Mouse (Mus musculus): ENCODE measurements around the gene Tomm70a.
"Not testable (repeated sequence)": the region's sequence is repeated elsewhere in the genome, so short reads cannot be mapped to it uniquely, and the experiment has no call there.

Gene Tomm70a

GRCm38 (mm10) chr16:57151437-57151836 lies 29.9 kb downstream of the Tomm70a start:
- DNase-seq (ENCODE audit: low read depth, low spot score) = no peak

DNA sequence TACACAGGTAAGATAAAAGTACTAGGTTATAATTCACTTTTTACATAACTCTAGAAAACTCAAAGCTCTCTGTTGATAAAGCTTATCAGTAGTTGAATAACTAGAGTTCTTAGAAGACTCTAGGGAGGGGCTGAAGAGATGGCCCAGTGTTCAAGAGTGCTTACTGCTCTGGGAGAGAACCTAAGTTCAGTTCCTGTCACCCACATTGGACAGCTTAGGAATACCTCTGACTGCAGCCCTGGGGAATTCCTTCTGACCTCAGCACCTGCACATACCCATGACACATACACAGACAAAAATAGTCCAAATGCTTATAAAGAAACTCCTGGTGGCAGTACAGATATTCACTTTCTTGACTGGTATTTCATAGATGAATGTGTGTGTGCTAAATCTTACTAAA lies 34.4 kb downstream of the Tomm70a start:
- DNase-seq (ENCODE audit: low read depth, low spot score) = no peak

DNA sequence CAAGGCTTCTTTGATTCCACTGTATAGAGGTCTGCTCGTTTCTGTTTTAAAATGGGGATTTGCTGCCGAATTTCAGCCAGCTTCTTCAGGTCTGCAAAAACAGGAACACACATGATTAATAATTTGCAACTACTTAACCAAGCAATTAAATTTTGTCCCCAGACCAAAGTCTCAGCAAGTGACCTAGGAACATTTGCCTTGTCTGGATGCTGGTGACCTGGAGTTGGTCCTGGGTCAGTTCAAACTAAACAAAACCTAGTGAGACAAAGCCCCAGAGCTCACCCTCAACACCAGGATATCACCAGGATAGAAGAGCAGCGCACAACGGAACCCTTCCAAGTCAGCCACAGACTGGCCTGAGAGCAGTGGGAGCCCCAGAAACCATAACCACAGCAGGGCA lies 35.6 kb downstream of the Tomm70a start:
- DNase-seq (ENCODE audit: low read depth, low spot score) = no peak

- DNase-seq (ENCODE audit: low read depth, low spot score) = no peak
These were observed 36.2 kb downstream of the Tomm70a start for GRCm38 (mm10) chr16:57157728-57158127.

GRCm38 (mm10) chr16:57159835-57160234 lies 38.3 kb downstream of the Tomm70a start:
- no peak for DNase-seq (ENCODE audit: low read depth, low spot score)

DNA sequence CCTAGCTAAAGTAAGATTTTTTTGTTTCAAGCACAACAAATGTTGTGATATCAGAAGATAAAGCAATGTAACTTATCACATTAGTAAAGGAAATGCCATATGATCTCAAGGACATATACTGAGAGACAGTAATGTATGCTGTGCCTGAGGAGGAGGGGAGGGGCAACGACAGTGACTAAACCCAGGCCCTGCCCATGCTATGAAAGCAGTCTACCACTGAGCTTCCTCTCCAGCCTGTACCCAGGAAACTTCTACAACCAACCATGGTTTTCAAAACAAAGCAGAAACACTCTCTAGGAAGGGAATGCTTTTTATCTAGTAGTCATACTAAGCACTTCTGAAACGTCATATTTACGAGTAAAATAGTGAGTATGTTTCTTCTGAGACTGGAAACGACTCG lies 41.3 kb downstream of the Tomm70a start:
- no peak for DNase-seq (ENCODE audit: low read depth, low spot score)

DNA sequence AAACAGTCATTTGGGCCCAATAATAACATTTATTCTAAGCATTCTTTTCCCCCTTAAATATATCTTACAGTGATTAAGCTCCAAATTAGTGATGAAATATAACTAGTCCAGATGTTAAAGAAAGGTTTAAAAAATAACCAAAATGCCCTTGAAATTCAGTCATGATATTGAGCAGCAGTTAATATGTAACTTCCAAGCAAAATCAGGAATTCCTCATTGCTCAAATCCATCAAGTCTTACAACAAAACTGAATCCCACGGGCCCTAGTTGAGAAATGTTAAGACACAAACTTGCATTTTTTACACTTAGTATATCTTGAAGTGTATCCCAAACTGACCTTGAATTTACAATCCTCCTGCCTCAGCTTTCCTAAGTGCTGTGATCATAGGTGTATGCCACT lies 42.2 kb downstream of the Tomm70a start:
- DNase-seq (ENCODE audit: low read depth, low spot score) = no peak

- no peak for DNase-seq (ENCODE audit: low read depth, low spot score)
These were observed 43.7 kb downstream of the Tomm70a start for GRCm38 (mm10) chr16:57165157-57165556.

DNA sequence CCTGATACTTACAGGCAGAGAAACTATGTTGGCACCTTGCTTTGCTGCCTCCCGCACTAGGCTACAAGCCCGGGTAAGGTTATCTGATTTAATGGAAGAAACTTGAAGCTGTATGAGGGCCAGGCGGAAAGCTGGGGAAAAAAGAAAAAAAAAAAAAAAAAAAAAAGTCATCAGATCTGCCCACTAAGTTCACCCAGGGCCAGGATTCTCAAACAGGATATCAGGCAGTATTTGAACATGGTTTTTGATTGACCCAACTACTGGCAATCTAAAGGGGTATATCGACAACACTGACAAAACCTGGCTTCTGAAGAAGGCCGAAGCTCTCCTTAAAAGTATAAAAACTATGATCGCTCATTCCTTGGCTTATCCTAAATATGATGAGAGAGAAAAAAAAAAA lies 44.6 kb downstream of the Tomm70a start:
- DNase-seq (ENCODE audit: low read depth, low spot score) = no peak

DNA sequence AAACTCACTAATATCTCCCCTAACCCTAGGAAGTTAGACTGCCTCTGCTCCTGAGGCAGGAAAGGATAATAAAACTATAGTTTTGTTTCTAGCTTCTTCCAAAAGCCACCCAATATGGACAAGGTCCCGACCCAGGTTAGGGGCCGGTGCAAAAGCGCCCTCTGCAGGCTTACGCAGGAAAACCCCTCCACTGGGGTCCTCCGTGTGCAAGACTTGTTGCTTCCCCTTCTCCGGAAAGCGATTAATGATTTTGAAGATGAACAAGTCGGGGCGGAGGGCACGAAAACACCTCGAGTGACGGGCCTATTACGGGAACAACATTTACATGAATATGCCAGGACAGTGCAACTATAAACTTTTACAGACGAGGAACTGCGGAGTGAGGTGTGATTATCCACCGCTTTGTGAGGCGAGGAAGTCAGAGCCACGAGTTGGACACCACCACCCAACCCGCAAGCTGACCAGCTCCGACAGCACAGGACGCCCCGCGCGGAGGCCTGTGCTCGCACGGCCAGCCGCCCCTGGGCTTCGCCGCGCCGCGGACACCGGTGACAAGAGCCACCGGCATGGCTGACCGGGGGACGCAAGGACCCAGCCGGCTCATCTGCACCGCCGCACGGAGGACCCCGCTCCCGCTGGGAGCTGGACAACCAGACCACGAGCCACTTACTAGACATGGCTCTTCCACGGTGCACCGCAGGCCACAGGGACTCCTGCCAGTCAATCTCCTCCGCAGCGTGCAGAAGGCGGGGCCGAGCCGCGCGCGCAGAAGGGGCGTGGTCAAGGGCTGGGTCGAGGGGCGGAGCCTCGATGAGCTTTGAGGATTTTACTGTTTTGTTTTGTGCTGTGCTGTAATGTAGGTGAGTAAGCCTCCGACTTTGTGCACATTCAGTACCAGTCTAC lies 45.4 kb downstream of the Tomm70a start, which contains the start of gene Nit2:
Gene Nit2 (minus strand): TSS at position 731 of the 903 bp plus-strand sequence.
- peak; percentile 96 for DNase-seq (ENCODE audit: low read depth, low spot score)

- no peak for DNase-seq (ENCODE audit: low read depth, low spot score)
These were observed 46.0 kb downstream of the Tomm70a start for GRCm38 (mm10) chr16:57167514-57167912.

GRCm38 (mm10) chr16:57168236-57168635 lies 46.7 kb downstream of the Tomm70a start:
- DNase-seq (ENCODE audit: low read depth, low spot score) = no peak

GRCm38 (mm10) chr16:57171161-57171560 lies 49.7 kb downstream of the Tomm70a start:
- DNase-seq (ENCODE audit: low read depth, low spot score) = no peak

- no peak for DNase-seq (ENCODE audit: low read depth, low spot score)
These were observed 50.1 kb downstream of the Tomm70a start for GRCm38 (mm10) chr16:57171570-57171969.

DNA sequence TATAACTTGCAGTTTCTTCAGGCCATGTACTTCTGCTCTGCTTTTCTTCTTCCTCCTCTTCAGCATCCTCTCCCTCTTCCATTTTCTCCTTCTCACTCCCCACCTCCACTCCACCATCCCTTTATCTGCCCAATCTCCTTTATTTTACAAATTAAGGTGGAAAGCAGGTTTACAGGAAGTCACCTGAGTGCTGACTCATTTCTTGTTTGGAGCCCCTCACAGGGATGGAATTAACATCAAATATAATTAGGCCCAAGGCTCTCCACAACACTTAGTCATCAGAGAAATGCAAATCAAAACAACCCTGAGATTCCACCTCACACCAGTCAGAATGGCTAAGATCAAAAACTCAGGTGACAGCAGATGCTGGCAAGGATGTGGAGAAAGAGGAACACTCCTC lies 53.0 kb downstream of the Tomm70a start:
- not testable (repeated sequence) for DNase-seq (ENCODE audit: low read depth, low spot score)

GRCm38 (mm10) chr16:57175751-57176150 lies 54.2 kb downstream of the Tomm70a start:
- no peak for DNase-seq (ENCODE audit: low read depth, low spot score)

DNA sequence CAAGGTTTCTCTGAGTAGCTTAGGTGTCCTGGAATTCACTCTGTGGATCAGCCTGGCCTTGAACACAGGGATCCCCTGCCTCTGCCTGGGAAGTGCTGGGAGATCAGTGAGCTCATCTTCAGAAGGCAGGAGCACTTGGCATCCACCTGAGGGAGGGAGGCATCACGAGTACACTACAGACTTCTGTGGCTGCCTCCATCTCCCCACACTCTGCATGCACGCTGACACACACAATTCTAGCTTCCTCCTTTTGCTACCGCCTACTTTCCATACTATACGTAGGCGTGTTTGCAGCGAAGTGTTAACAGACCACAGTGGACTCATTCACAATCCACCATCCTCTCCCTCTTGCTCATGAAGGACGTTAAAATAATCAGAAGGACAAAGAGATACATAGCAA lies 54.8 kb downstream of the Tomm70a start:
- no peak for DNase-seq (ENCODE audit: low read depth, low spot score)

GRCm38 (mm10) chr16:57177254-57177653 lies 55.8 kb downstream of the Tomm70a start:
- peak; percentile 72 for DNase-seq (ENCODE audit: low read depth, low spot score)

DNA sequence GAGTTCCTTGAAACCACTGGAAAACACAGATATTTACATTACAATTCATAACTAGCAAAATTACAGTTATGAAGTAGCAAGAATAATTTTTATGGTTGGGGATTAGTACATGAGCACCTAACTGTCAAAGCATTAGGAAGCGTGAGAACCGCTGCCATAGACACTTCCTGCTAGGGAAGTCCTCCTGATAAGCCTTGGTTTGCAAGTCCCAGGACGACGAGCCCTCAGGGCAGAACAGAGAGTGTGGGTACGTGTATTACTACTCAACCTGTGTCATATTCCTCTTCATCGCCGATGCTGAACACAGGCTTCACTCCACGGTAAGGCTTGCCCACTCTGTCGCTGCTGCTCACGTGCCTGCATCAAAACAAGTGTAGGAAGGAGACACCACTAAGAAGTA lies 56.2 kb downstream of the Tomm70a start:
- no peak for DNase-seq (ENCODE audit: low read depth, low spot score)

GRCm38 (mm10) chr16:57181180-57181579 lies 59.7 kb downstream of the Tomm70a start:
- no peak for DNase-seq (ENCODE audit: low read depth, low spot score)

GRCm38 (mm10) chr16:57182037-57182436 lies 60.5 kb downstream of the Tomm70a start:
- DNase-seq (ENCODE audit: low read depth, low spot score) = no peak

GRCm38 (mm10) chr16:57186618-57187017 lies 65.1 kb downstream of the Tomm70a start:
- no peak for DNase-seq (ENCODE audit: low read depth, low spot score)

DNA sequence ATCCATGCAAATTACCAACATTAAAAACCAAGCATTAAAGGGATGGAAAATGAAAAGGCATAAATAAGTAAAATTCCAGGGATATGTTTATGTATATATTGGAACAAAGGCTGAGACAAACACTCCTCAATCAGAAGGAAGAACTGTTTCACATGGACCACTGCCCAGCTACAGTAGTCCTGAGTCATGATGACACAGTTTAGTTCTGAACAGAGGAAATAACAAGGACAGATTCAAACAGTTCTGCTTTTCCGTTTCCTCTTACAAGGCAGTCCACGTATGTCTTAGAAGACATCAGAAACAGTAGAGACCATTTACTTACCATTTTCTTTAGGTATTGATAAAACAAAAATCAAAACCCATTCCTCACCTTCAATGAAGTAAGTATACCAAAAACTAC lies 68.0 kb downstream of the Tomm70a start:
- no peak for DNase-seq (ENCODE audit: low read depth, low spot score)

Data from CD4-positive, CD25-positive, alpha-beta regulatory T cell, adult 2 months (primary cell).